Mouse (Mus musculus): ENCODE measurements around the gene Hoxa3. TPM values are rescaled to one million over a fixed set of nuclear protein-coding genes. Genes with fewer than 3 reads are reported as not detected.

Hoxa3 gene
- total RNA-seq, 2 experiments from 2014 or later, result not detected

Other genes starting within 250 kb of the Hoxa3 start
- gene Skap2, start 200.8 kb downstream of the Hoxa3 start, total RNA-seq (2023), result 10 to 100 TPM in 1 of 2 experiments, 1 to 10 TPM in 1; 9.8 to 18.1 TPM
- not detected for gene Hoxa1, start 55.0 kb downstream of the Hoxa3 start, total RNA-seq (2023)
- gene Hoxa2, start 48.5 kb downstream of the Hoxa3 start, total RNA-seq (2023), result not detected
- not detected for gene 5730596B20Rik, start 35.8 kb downstream of the Hoxa3 start, total RNA-seq (2023)
- gene Hoxa4, start 21.6 kb downstream of the Hoxa3 start, total RNA-seq (2023), result not detected
- not detected for gene Hoxa5, start 8.7 kb downstream of the Hoxa3 start, total RNA-seq (2023)
- not detected for gene Hoxa6, start 4.6 kb downstream of the Hoxa3 start, total RNA-seq (2023)
- not detected for gene Gm28308, start within 50 bp of the Hoxa3 start, total RNA-seq (2023)
- not detected for gene Hoxa7, start 8.5 kb upstream of the Hoxa3 start, total RNA-seq (2023)
- gene Hoxa9, start 17.8 kb upstream of the Hoxa3 start, total RNA-seq (2023), result not detected
- not detected for gene Hoxa10, start 27.5 kb upstream of the Hoxa3 start, total RNA-seq (2023)
- not detected for gene Hoxa11, start 32.5 kb upstream of the Hoxa3 start, total RNA-seq (2023)
- gene Hoxa13, start 47.5 kb upstream of the Hoxa3 start, total RNA-seq (2023), result not detected
- gene Evx1, start 100.2 kb upstream of the Hoxa3 start, total RNA-seq (2023), result under 1 TPM; 0.17 to 0.77 TPM